Mouse (Mus musculus): Measurements from ENCODE around the gene Taz. TPM values are rescaled to one million over a fixed set of nuclear protein-coding genes. Genes with fewer than 3 reads are reported as not detected.
A peak's percentile ranks its signal among the peaks of the same experiment; 100 is the strongest.

The Taz gene
- polyA plus RNA-seq, 1 experiment from 2014 or later = 91.1 TPM

- WGBS = 16% methylated on average over 15 of the region's 15 CpGs
- Histone ChIP-seq H3K9me3 (ENCODE audit: control insufficient read depth, low read length) (no peaks in the 10 kb centered on the region), H3K4me2 (ENCODE audit: low read depth, low read length) (peak overlapping the region; percentile 53), H3K4me1 (ENCODE audit: control insufficient read depth, insufficient read depth, low read length) (peaks cover 8% of the 10 kb centered on the region), H3K4me3 (ENCODE audit: low read length) (peak overlapping the region; percentile 56), H3K9ac (ENCODE audit: low read depth, low read length) (peak overlapping the region; percentile 49), H3K27me3 (replicated peaks; ENCODE audit: control insufficient read depth, insufficient read depth, low read length) (no peaks in the 10 kb centered on the region), H3K27ac (ENCODE audit: low read length) (peak overlapping the region; percentile 64), H3K36me3 (ENCODE audit: control insufficient read depth, insufficient read depth, low read length) (no peaks in the 10 kb centered on the region)
- ATAC-seq = peak; percentile 51
Measured at GRCm38 (mm10) chrX:74246693-74247092, 35.0 kb upstream of the Taz start.

DNA sequence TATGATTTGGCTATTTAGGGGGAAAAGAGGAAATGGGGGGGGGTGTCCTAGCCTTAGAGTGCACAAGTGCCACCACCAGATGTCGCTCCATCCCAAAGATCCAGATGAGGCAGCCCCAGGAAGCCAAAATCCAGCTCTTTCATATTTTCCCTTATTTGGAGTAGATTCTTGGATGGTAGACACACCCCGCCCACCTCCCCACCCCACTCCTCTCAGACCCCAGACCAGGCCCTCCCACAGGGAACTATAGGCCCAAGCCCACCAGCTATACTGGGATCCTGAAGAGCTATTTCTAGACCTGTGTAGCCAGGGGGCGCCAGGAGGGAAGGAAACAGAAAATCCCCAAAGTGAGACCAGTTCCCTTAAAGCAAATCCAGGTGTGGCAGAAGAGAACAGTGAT is 33.1 kb upstream of the Taz start:
- H3K9ac ChIP-seq (ENCODE audit: low read depth, low read length) = peak overlapping the region; percentile 70
- H3K4me1 ChIP-seq (ENCODE audit: control insufficient read depth, insufficient read depth, low read length) = peaks cover 3% of the 10 kb centered on the region; the same call in 1 of the 2 replicates
- 20% methylated on average over 3 of the region's 3 CpGs for WGBS
- no peaks in the 10 kb centered on the region for H3K27me3 ChIP-seq (replicated peaks; ENCODE audit: control insufficient read depth, insufficient read depth, low read length)
- peak overlapping the region; percentile 48 for H3K4me3 ChIP-seq (ENCODE audit: low read length)
- H3K36me3 ChIP-seq (ENCODE audit: control insufficient read depth, insufficient read depth, low read length) = no peaks in the 10 kb centered on the region
- peak; percentile 17; the same call in 1 of the 2 replicates for ATAC-seq
- H3K27ac ChIP-seq (ENCODE audit: low read length) = peak overlapping the region; percentile 80
- H3K9me3 ChIP-seq (ENCODE audit: control insufficient read depth, low read length) = no peaks in the 10 kb centered on the region
- H3K4me2 ChIP-seq (ENCODE audit: low read depth, low read length) = peak overlapping the region; percentile 65

- H3K4me3 ChIP-seq (ENCODE audit: low read length) = peak within 1 kb of the TSS; percentile 48
- no peak for ATAC-seq
Measured at GRCm38 (mm10) chrX:74249615-74250014, 32.1 kb upstream of the Taz start, which contains the start of gene Flna. TSS of gene Flna (minus strand) at chrX:74249820.

GRCm38 (mm10) chrX:74254153-74254887 is 27.4 kb upstream of the Taz start, which contains the start of gene Emd:
TSS of gene Emd (plus strand) at chrX:74254687.
- no peaks in the 10 kb centered on the region for H3K36me3 ChIP-seq (ENCODE audit: control insufficient read depth, insufficient read depth, low read length)
- peak within 1 kb of the TSS; percentile 62 for H3K4me3 ChIP-seq (ENCODE audit: low read length)
- 18% methylated on average over 39 of the region's 39 CpGs for WGBS
- H3K27me3 ChIP-seq (replicated peaks; ENCODE audit: control insufficient read depth, insufficient read depth, low read length) = no peaks in the 10 kb centered on the region
- peaks cover 3% of the 10 kb centered on the region; the same call in 1 of the 2 replicates for H3K4me1 ChIP-seq (ENCODE audit: control insufficient read depth, insufficient read depth, low read length)
- ATAC-seq = peak; percentile 98
- no peaks in the 10 kb centered on the region for H3K9me3 ChIP-seq (ENCODE audit: control insufficient read depth, low read length)
- peak within 1 kb of the TSS; percentile 70 for H3K4me2 ChIP-seq (ENCODE audit: low read depth, low read length)
- peak within 1 kb of the TSS; percentile 77 for H3K9ac ChIP-seq (ENCODE audit: low read depth, low read length)
- peak within 1 kb of the TSS; percentile 92 for H3K27ac ChIP-seq (ENCODE audit: low read length)

More at GRCm38 (mm10) chrX:74249615-74250014, 32.1 kb upstream of the Taz start, which contains the start of gene Flna:
- Histone ChIP-seq H3K27ac (ENCODE audit: low read length) (peak within 1 kb of the TSS; percentile 80), H3K9me3 (ENCODE audit: control insufficient read depth, low read length) (no peaks in the 10 kb centered on the region), H3K4me1 (ENCODE audit: control insufficient read depth, insufficient read depth, low read length) (peaks cover 3% of the 10 kb centered on the region; the same call in 1 of the 2 replicates), H3K27me3 (replicated peaks; ENCODE audit: control insufficient read depth, insufficient read depth, low read length) (no peaks in the 10 kb centered on the region), H3K36me3 (ENCODE audit: control insufficient read depth, insufficient read depth, low read length) (no peaks in the 10 kb centered on the region), H3K4me2 (ENCODE audit: low read depth, low read length) (peak within 1 kb of the TSS; percentile 65), H3K9ac (ENCODE audit: low read depth, low read length) (peak within 1 kb of the TSS; percentile 70)
- 20% methylated on average over 38 of the region's 38 CpGs for WGBS

DNA sequence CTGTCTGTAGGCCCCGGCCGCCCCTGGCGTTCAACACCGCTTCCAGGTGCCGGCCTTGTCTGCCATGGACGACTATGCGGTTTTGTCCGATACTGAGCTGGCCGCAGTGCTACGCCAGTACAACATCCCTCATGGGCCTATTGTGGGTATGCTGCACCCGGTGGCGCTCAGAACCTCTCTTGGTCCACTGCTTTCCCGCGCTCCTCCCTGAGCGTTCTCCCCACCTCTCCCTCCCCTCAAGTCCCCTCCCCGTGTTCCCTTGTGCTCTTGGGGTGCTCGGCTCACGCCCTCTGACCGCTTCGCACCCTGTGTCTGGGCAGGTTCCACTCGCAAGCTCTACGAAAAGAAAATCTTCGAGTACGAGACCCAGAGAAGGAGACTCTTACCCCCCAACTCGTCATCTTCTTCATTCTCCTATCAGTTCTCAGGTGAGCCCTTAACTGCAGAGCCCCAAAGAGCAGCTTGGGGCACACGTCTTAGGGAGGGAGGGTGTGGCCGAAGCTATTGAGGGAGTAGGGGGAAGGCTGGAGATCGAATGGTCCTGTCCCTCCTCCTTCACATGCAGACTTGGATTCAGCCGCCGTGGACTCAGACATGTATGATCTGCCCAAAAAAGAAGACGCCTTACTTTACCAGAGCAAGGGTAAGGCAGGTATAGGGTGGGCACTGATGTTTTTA is 26.7 kb upstream of the Taz start:
- peak overlapping the region; percentile 92 for H3K27ac ChIP-seq (ENCODE audit: low read length)
- peak overlapping the region; percentile 70 for H3K4me2 ChIP-seq (ENCODE audit: low read depth, low read length)
- peak overlapping the region; percentile 62 for H3K4me3 ChIP-seq (ENCODE audit: low read length)
- no peaks in the 10 kb centered on the region for H3K9me3 ChIP-seq (ENCODE audit: control insufficient read depth, low read length)
- WGBS = 19% methylated on average over 31 of the region's 31 CpGs
- peaks cover 3% of the 10 kb centered on the region; the same call in 1 of the 2 replicates for H3K4me1 ChIP-seq (ENCODE audit: control insufficient read depth, insufficient read depth, low read length)
- peak overlapping the region; percentile 77 for H3K9ac ChIP-seq (ENCODE audit: low read depth, low read length)
- no peaks in the 10 kb centered on the region for H3K36me3 ChIP-seq (ENCODE audit: control insufficient read depth, insufficient read depth, low read length)
- peak; percentile 73 for ATAC-seq
- no peaks in the 10 kb centered on the region for H3K27me3 ChIP-seq (replicated peaks; ENCODE audit: control insufficient read depth, insufficient read depth, low read length)

DNA sequence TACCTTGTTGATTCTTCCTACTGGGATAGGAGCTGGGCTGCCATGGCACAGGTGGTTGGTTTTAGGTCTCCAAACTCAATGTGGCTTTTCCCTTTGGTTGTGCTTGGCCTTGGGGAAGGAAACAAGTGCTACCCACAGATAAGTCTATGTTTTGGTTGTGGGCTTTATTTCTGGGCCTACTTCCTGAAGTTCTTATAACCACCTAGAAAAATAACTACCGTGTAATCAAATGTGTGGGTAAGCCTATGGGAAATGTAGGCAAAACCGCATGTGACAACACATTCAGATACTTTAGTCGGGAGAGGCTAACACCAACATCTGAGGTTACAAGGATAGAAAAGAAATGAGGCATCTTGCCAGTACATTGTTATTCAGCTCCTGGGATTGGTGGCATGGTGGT is 24.0 kb upstream of the Taz start:
- no peak for ATAC-seq
- Histone ChIP-seq H3K4me2 (ENCODE audit: low read depth, low read length) (no peak overlapping the region), H3K9me3 (ENCODE audit: control insufficient read depth, low read length) (no peaks in the 10 kb centered on the region), H3K27me3 (replicated peaks; ENCODE audit: control insufficient read depth, insufficient read depth, low read length) (no peaks in the 10 kb centered on the region), H3K4me1 (ENCODE audit: control insufficient read depth, insufficient read depth, low read length) (peaks cover 3% of the 10 kb centered on the region; the same call in 1 of the 2 replicates), H3K36me3 (ENCODE audit: control insufficient read depth, insufficient read depth, low read length) (no peaks in the 10 kb centered on the region), H3K9ac (ENCODE audit: low read depth, low read length) (no peak overlapping the region), H3K27ac (ENCODE audit: low read length) (no peak overlapping the region), H3K4me3 (ENCODE audit: low read length) (no peak overlapping the region)
- WGBS = 91% methylated on average over 3 of the region's 3 CpGs

DNA sequence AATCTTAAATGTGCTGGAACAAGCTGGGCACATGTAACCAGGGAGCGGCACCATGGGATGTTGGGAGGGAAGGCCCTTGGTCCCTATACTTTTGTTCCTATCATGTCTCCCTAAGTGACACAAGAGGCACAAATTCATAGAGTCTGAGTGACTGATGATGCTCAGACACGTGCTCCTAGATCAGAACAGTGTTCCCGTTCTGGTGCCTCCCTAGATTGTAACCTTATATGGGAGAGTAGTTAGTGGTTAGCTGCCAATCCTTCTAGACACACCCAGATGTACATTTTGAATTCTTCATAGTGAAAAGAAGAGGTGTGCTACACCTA is 12.0 kb upstream of the Taz start:
- peak overlapping the region; percentile 40 for H3K4me3 ChIP-seq (ENCODE audit: low read length)
- no peaks in the 10 kb centered on the region for H3K36me3 ChIP-seq (ENCODE audit: control insufficient read depth, insufficient read depth, low read length)
- peak overlapping the region; percentile 93 for H3K27ac ChIP-seq (ENCODE audit: low read length)
- H3K4me2 ChIP-seq (ENCODE audit: low read depth, low read length) = peak overlapping the region; percentile 55
- H3K9ac ChIP-seq (ENCODE audit: low read depth, low read length) = peak overlapping the region; percentile 59
- 31% methylated on average over 3 of the region's 3 CpGs for WGBS
- no peaks in the 10 kb centered on the region for H3K9me3 ChIP-seq (ENCODE audit: control insufficient read depth, low read length)
- H3K4me1 ChIP-seq (ENCODE audit: control insufficient read depth, insufficient read depth, low read length) = no peaks in the 10 kb centered on the region
- peak; percentile 61 for ATAC-seq
- no peaks in the 10 kb centered on the region for H3K27me3 ChIP-seq (replicated peaks; ENCODE audit: control insufficient read depth, insufficient read depth, low read length)

- H3K27ac ChIP-seq (ENCODE audit: low read length) = peak within 1 kb of the TSS; percentile 93
- peak within 1 kb of the TSS; percentile 62 for H3K4me3 ChIP-seq (ENCODE audit: low read length)
- peak; percentile 95 for ATAC-seq
- no peaks in the 10 kb centered on the region for H3K27me3 ChIP-seq (replicated peaks; ENCODE audit: control insufficient read depth, insufficient read depth, low read length)
- H3K4me2 ChIP-seq (ENCODE audit: low read depth, low read length) = peak within 1 kb of the TSS; percentile 55
- H3K9me3 ChIP-seq (ENCODE audit: control insufficient read depth, low read length) = no peaks in the 10 kb centered on the region
- H3K4me1 ChIP-seq (ENCODE audit: control insufficient read depth, insufficient read depth, low read length) = no peaks in the 10 kb centered on the region
- H3K9ac ChIP-seq (ENCODE audit: low read depth, low read length) = peak within 1 kb of the TSS; percentile 76
- no peaks in the 10 kb centered on the region for H3K36me3 ChIP-seq (ENCODE audit: control insufficient read depth, insufficient read depth, low read length)
- WGBS = 17% methylated on average over 42 of the region's 42 CpGs
Measured at GRCm38 (mm10) chrX:74270062-74270901, 11.4 kb upstream of the Taz start, which contains the start of gene Rpl10. TSS of gene Rpl10 (plus strand) at chrX:74270812.
